Mouse (Mus musculus) myocyte (in vitro differentiated cells): ENCODE measurements around the gene Atp13a3. TPM values are rescaled to one million over a fixed set of nuclear protein-coding genes. Genes with fewer than 3 reads are reported as not detected.

Source experiments
- H3K27me3 ChIP-seq: one replicate; pipeline ENCODE4 v1.6.1; 2011; ENCODE audit not compliant: control insufficient read depth, insufficient read depth, insufficient read length
- H3K36me3 ChIP-seq: one replicate; pipeline ENCODE4 v1.6.1; 2011; ENCODE audit not compliant: control insufficient read depth, insufficient read depth
- H3K4me2 ChIP-seq: one replicate; pipeline ENCODE4 v1.6.1; 2011; ENCODE audit warnings: low read depth, control low read depth
- H3K4me3 ChIP-seq: one replicate; pipeline ENCODE4 v1.5.1; 2011; ENCODE audit warnings: mild to moderate bottlenecking, control low read depth, moderate library complexity
- H3K79me2 ChIP-seq: one replicate; pipeline ENCODE4 v1.6.1; 2011; ENCODE audit not compliant: control insufficient read depth, insufficient read depth
- H3ac ChIP-seq: one replicate; pipeline ENCODE4 v1.6.1; 2011; ENCODE audit not compliant: control insufficient read depth, insufficient read length
- CEBPB ChIP-seq: IDR thresholded peaks from 2 replicates; pipeline ENCODE4 v1.6.1; 2011; ENCODE audit warnings: mild to moderate bottlenecking, moderate library complexity; ENCODE audit not compliant: poor library complexity, insufficient read depth, severe bottlenecking
- E2F4 ChIP-seq: IDR thresholded peaks from one replicate; pipeline ENCODE4 v1.6.1; 2011; ENCODE audit warnings: mild to moderate bottlenecking, control low read depth, moderate library complexity; ENCODE audit not compliant: insufficient read depth
- MAX ChIP-seq: IDR thresholded peaks from one replicate; pipeline ENCODE4 v1.6.1; 2011; ENCODE audit warnings: low read depth, mild to moderate bottlenecking, control low read depth
- MYOD1 ChIP-seq, 3 experiments: IDR thresholded peaks; one replicate each; pipeline ENCODE4 v1.6.1; 2011; ENCODE audit warnings: control low read depth in 2 of 3, low read depth in 2 of 3, mild to moderate bottlenecking in 2 of 3, moderate library complexity in 1 of 3; ENCODE audit not compliant: insufficient read length in 2 of 3, control insufficient read depth in 1 of 3
- MYOG ChIP-seq, 3 experiments: IDR thresholded peaks; one replicate each; pipeline ENCODE4 v1.6.1; 2011; ENCODE audit warnings: control low read depth in 2 of 3, low read depth in 2 of 3, mild to moderate bottlenecking in 2 of 3; ENCODE audit not compliant: insufficient read length in 2 of 3, control insufficient read depth in 1 of 3, insufficient read depth in 1 of 3
- POLR2A ChIP-seq: IDR thresholded peaks from one replicate; pipeline ENCODE4 v1.6.1; 2011; ENCODE audit warnings: low read depth, mild to moderate bottlenecking, control low read depth, moderate library complexity; ENCODE audit not compliant: insufficient read length
- POLR2AphosphoS2 ChIP-seq: IDR thresholded peaks from one replicate; pipeline ENCODE4 v1.6.1; 2011; ENCODE audit warnings: low read depth, control low read depth; ENCODE audit not compliant: insufficient read length
- REST ChIP-seq: IDR thresholded peaks from one replicate; pipeline ENCODE4 v1.6.1; 2011; ENCODE audit warnings: mild to moderate bottlenecking, control low read depth, moderate library complexity; ENCODE audit not compliant: insufficient read depth, insufficient read length
- SRF ChIP-seq: IDR thresholded peaks from one replicate; pipeline ENCODE4 v1.6.1; 2011; ENCODE audit warnings: low read depth; ENCODE audit not compliant: control insufficient read depth, insufficient read length
- TCF12 ChIP-seq: IDR thresholded peaks from one replicate; pipeline ENCODE4 v1.6.1; 2011; ENCODE audit warnings: mild to moderate bottlenecking, control low read depth; ENCODE audit not compliant: poor library complexity, insufficient read depth, severe bottlenecking
- TCF3 ChIP-seq: IDR thresholded peaks from one replicate; pipeline ENCODE4 v1.6.1; 2011; ENCODE audit warnings: low read depth, control low read depth; ENCODE audit not compliant: insufficient read length
- USF1 ChIP-seq: IDR thresholded peaks from one replicate; pipeline ENCODE4 v1.6.1; 2011; ENCODE audit warnings: low read depth, mild to moderate bottlenecking, control low read depth, moderate library complexity
- polyA plus RNA-seq: library from polyadenylated mRNA; unstranded; fragments of >200 nt; fragmentation: generic; extraction: Trizol; gene quantifications from one replicate; pipeline ENCODE4 v1.2.1, GENCODE M21; 2012; ENCODE audit warnings: missing spikeins

The Atp13a3 gene
- polyA plus RNA-seq, 1 experiment: 53.4 TPM

GRCm38 (mm10) chr16:30416284-30416683, 10.5 kb upstream of the Atp13a3 start:
- no peaks in the 10 kb centered on the region for H3K36me3 ChIP-seq

DNA sequence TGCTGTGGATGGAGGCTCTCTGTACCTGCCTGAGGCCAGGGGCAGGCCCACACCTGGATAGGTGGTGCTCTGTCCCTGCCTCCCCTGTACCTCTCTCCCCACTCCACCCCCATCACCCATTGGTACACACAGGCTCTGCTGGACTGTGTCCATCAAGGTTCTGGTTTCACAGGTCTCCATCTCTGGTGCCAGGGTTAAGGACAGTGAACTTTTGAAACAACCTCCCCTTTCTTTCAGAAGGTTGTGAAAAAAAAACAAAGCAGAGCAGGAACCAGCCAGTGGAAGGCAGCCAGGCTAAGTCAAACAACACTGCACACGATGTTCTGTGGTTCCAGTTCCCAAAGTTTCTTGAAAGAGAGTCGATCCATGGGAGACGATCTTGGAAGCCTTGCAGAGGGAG, 6.9 kb upstream of the Atp13a3 start:
- H3K36me3 ChIP-seq: no peaks in the 10 kb centered on the region

More at GRCm38 (mm10) chr16:30416284-30416683, 10.5 kb upstream of the Atp13a3 start:
- TF ChIP-seq POLR2A: no peak
- TF ChIP-seq POLR2AphosphoS2: no peak
- TF ChIP-seq MYOD1 (IDR thresholded peaks at IDR 0.05; ENCODE audit: control insufficient read depth in 1 of 3, insufficient read length in 2 of 3, low read depth in 2 of 3): peak in 2 of 3 experiments; percentile 60 to 76
- peak; percentile 25 for TF ChIP-seq TCF12
- peak in 2 of 3 experiments; percentile 50 to 64 for TF ChIP-seq MYOG (IDR thresholded peaks at IDR 0.05; ENCODE audit: control insufficient read depth in 1 of 3, insufficient read depth in 1 of 3, insufficient read length in 2 of 3, low read depth in 2 of 3)
- no peaks in the 10 kb centered on the region for H3K79me2 ChIP-seq
- H3K4me3 ChIP-seq: no peak overlapping the region
- H3ac ChIP-seq: no peak overlapping the region
- H3K4me2 ChIP-seq: peak overlapping the region; percentile 61
- no peaks in the 10 kb centered on the region for H3K27me3 ChIP-seq

DNA sequence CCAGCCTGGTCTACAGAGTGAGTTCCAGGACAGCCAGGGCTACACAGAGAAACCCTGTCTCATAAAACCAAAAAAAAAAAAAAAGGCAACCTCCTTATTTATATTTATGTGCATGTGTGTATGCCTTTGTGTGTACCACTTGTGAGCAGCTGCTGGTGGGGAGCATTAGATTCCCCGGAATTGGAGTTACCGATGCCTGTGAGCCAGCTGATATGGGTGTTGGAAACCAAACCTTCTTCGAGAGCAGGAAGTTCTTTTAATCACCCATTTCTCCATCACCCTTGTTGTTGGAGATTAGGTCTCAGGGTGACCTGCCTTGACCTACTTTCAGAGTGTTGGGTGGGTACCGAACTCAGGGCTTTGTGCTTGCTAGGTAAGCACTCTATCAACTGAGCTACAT, 5.1 kb upstream of the Atp13a3 start:
- no peaks in the 10 kb centered on the region for H3K79me2 ChIP-seq
- no peak for TF ChIP-seq TCF12
- TF ChIP-seq TCF3: no peak
- no peak for TF ChIP-seq USF1
- no peak for TF ChIP-seq POLR2AphosphoS2
- no peak for TF ChIP-seq CEBPB
- TF ChIP-seq SRF: no peak
- TF ChIP-seq MYOD1 (IDR thresholded peaks at IDR 0.05; ENCODE audit: control insufficient read depth in 1 of 3, insufficient read length in 2 of 3, low read depth in 2 of 3): no peak
- H3K36me3 ChIP-seq: no peaks in the 10 kb centered on the region

More for the DNA sequence above, 6.9 kb upstream of the Atp13a3 start:
- Histone ChIP-seq H3K27me3 (no peaks in the 10 kb centered on the region), H3ac (no peak overlapping the region), H3K4me2 (no peak overlapping the region), H3K79me2 (no peaks in the 10 kb centered on the region), H3K4me3 (no peak overlapping the region)
- TF ChIP-seq TCF3 (no peak), POLR2A (no peak), CEBPB (no peak), POLR2AphosphoS2 (no peak), MYOG (IDR thresholded peaks at IDR 0.05; ENCODE audit: control insufficient read depth in 1 of 3, insufficient read depth in 1 of 3, insufficient read length in 2 of 3, low read depth in 2 of 3) (no peak), SRF (no peak), MYOD1 (IDR thresholded peaks at IDR 0.05; ENCODE audit: control insufficient read depth in 1 of 3, insufficient read length in 2 of 3, low read depth in 2 of 3) (no peak), REST (no peak), MAX (no peak), TCF12 (no peak), E2F4 (no peak), USF1 (no peak)

DNA sequence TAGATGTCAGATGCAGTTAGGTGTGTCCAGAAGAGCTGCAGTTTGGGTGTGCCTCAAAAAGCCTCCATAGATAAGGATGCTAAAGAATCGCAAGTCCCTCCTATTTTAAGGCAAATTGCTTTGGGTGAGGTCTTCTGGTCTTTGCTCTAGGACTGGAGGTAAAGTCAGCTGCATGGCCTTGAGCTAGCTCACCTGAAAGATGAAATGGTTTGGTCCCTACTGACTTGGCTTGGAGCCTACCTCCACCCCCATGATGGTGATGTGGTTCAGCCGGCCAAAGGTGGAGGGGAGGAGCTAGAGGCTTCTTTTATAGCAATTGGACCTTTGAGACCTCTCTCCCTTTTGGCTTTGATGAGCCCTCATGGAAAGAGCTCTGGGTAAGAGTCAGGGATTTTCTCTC, 1.7 kb upstream of the Atp13a3 start:
- H3K4me2 ChIP-seq: no peak overlapping the region
- no peak for TF ChIP-seq POLR2AphosphoS2
- TF ChIP-seq MYOG (IDR thresholded peaks at IDR 0.05; ENCODE audit: control insufficient read depth in 1 of 3, insufficient read depth in 1 of 3, insufficient read length in 2 of 3, low read depth in 2 of 3): no peak
- no peak for TF ChIP-seq SRF
- TF ChIP-seq CEBPB: no peak
- TF ChIP-seq MYOD1 (IDR thresholded peaks at IDR 0.05; ENCODE audit: control insufficient read depth in 1 of 3, insufficient read length in 2 of 3, low read depth in 2 of 3): no peak
- TF ChIP-seq E2F4: no peak
- no peak for TF ChIP-seq USF1
- TF ChIP-seq POLR2A: no peak
- TF ChIP-seq TCF3: no peak
- no peak for TF ChIP-seq REST
- no peak for TF ChIP-seq MAX
- TF ChIP-seq TCF12: no peak
- H3K4me3 ChIP-seq: no peak overlapping the region
- no peaks in the 10 kb centered on the region for H3K36me3 ChIP-seq
- H3K27me3 ChIP-seq: no peaks in the 10 kb centered on the region
- no peaks in the 10 kb centered on the region for H3K79me2 ChIP-seq
- no peak overlapping the region for H3ac ChIP-seq

More for the DNA sequence above, 5.1 kb upstream of the Atp13a3 start:
- H3K27me3 ChIP-seq: no peaks in the 10 kb centered on the region
- H3K4me3 ChIP-seq: no peak overlapping the region
- no peak overlapping the region for H3K4me2 ChIP-seq
- H3ac ChIP-seq: no peak overlapping the region

- H3K36me3 ChIP-seq: no peaks in the 10 kb centered on the region
- no peaks in the 10 kb centered on the region for H3K27me3 ChIP-seq
- no peak overlapping the region for H3ac ChIP-seq
- no peak overlapping the region for H3K4me3 ChIP-seq
- H3K79me2 ChIP-seq: no peaks in the 10 kb centered on the region
- TF ChIP-seq MYOD1 (IDR thresholded peaks at IDR 0.05; ENCODE audit: control insufficient read depth in 1 of 3, insufficient read length in 2 of 3, low read depth in 2 of 3): no peak
- TF ChIP-seq POLR2A: no peak
- no peak for TF ChIP-seq SRF
- no peak for TF ChIP-seq TCF3
- no peak for TF ChIP-seq MAX
- no peak for TF ChIP-seq POLR2AphosphoS2
- TF ChIP-seq REST: no peak
- H3K4me2 ChIP-seq: no peak overlapping the region
Measured at GRCm38 (mm10) chr16:30403528-30403927, 2.2 kb downstream of the Atp13a3 start.
